Mouse (Mus musculus) cerebellum, adult (tissue): ENCODE measurements around the gene Nek7.

Experiments used
- ATAC-seq: cut with Nextera tagmentation; 2 replicates; pipeline ENCODE4 v1.9.2; 2017; ENCODE audit warnings: mild to moderate bottlenecking, moderate library complexity, mixed read lengths; ENCODE audit not compliant: insufficient number of reproducible peaks, low FRiP score, low TSS enrichment

Gene Nek7

GRCm38 (mm10) chr1:138517360-138518099 is 102.4 kb downstream of the Nek7 start:
- ATAC-seq: no peak

DNA sequence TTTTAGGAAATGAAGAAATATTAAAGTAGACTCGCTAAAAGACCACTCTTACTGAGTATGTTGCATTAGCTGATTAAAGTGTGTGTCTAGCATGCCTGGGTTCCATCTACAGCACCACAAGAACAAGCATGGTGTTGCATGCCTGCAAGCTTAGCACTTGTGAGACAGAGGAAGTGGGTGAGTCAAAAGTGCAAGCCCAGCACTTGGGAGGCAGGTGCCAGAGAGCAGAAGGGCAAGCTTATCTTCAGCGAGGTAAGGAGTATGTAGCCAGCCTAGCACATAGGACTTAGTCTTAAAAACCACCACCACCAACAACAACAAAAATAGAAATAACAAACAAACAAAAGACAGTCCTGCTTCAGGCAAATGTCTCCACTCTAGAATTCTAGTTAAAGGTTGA is 103.0 kb downstream of the Nek7 start:
- no peak for ATAC-seq

DNA sequence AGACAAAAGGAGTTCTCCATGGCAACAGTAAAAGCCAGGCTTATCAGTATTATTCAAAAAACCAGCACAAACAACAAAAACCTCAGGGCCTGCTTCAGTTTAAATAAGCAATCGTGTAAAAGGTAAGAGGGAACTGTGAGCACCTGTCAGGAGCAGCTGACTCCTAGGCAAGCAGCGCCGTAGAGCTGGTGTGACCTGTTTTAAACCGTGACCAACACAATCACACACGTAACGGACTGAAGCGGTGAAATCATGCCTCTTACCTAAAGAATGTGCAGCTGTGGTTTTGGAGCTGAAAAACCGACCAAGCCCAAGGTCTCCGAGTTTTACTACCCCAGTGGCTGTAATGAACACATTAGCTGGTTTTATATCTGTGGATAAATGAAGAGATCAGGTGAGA is 104.6 kb downstream of the Nek7 start:
- no peak for ATAC-seq

DNA sequence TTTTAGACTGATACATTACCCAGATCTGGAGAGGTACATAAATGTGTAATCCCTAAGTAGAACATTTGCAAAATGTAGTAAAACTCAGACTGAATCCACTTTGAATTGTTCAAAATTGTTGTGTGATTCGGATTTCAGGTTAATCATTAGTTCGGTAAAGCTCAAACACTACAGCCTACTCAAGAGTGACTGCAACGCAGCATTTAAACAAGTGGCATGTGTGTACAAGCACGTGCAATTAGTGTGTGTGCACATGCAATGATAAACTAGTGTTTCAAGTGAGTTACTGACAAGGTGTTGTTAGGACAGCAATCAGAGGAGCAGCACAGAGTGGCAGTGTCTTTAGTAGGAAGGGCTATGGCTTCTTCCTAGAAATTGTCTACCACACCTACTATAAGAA is 106.0 kb downstream of the Nek7 start:
- ATAC-seq: no peak

DNA sequence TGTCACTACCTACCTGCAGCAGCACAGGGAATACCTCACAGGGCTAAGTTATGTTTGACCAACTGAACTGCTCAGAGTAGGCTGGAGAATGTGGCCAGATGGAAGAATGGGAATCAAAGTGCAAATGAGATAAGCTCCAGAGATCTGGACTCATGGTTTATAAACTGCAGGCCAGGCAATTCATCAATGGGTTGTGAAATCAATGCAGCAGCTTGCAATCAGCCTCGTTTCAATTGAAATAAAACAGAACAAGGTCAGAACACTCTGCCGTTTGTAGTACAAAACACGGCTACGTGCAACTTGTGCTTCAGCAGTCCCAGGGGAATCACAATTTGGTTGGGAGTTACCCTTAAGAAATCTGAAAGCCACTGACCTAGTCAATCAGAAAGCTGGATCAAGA is 109.4 kb downstream of the Nek7 start:
- ATAC-seq: no peak

GRCm38 (mm10) chr1:138507446-138508043 is 112.4 kb downstream of the Nek7 start:
- no peak for ATAC-seq

GRCm38 (mm10) chr1:138507014-138507413 is 112.9 kb downstream of the Nek7 start:
- no peak; the same call in 1 of the 2 replicates for ATAC-seq

DNA sequence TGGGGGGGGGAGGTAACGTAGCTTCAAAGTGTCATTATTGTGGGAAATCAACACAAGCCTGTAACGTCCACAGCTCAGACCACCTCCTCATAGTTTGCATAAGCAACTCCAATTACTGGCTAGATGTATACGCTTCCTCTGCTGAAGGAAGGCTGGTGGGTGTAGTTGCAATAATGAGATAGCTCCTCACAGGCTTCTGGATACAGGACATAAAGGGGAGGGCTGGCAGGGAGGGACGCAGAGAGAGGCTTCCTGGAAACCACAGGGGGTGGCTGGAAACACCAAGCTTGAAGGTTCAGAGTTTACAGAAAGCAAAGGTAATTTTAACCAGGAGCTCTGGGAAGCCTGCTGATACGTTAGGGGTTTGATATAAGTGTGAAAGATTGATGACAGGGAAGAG is 115.7 kb downstream of the Nek7 start:
- ATAC-seq: no peak

DNA sequence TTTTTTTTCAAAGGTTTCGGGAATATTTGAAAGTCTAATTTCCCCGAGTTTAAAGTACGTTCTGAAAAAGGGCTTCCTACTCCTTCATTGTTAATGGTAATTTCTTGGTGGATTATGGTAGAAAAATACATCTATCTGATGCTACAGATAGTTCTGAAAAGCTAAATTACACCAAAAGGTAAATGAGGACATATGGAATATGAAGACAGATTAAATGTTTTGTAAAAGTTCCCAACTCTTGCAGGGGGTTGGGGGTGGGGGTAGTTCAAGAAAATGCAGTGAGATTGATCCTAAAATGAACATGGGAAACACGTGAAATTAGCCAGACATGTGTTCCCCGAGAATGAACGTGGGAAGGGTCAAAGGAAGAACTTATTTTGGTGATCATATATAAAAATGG is 119.2 kb downstream of the Nek7 start:
- ATAC-seq: no peak

DNA sequence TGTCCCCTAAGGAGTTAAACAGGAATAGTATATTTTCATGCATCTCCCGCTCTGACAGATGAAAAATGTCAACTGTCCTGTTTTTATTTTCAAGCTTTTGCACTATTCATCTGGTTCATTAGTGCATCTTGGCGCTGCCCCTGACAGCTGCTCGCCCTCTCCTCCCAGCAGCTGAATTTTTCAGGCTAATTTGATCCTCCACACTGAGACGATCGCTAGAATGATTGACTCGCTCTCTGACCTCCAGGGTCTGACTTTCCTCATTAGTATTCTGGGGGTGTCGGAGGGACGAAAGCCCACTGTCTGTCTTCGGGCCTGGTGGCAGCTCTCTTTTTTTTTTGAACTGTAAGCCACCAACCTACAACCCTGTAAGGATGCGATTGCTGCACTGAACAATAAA is 119.8 kb downstream of the Nek7 start:
- no peak for ATAC-seq

DNA sequence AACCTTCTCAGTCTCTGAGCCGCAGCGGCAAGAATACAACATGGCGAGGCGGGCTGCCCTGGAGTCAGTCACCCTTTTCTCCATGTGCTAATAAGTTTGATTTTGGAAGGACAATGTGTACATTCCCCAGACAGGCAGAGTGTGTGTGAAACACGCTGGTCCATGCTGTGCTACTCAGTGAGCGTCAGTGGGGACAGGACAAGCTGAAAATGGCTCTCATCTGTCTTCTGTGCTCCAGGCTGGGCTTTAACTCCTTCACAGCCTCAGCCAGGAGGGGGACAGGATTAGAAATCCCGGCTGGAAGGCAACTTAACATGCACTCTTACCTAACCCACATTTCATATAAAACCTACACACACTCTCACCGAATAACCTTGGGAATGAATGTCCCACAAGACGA is 120.5 kb downstream of the Nek7 start:
- ATAC-seq: no peak

DNA sequence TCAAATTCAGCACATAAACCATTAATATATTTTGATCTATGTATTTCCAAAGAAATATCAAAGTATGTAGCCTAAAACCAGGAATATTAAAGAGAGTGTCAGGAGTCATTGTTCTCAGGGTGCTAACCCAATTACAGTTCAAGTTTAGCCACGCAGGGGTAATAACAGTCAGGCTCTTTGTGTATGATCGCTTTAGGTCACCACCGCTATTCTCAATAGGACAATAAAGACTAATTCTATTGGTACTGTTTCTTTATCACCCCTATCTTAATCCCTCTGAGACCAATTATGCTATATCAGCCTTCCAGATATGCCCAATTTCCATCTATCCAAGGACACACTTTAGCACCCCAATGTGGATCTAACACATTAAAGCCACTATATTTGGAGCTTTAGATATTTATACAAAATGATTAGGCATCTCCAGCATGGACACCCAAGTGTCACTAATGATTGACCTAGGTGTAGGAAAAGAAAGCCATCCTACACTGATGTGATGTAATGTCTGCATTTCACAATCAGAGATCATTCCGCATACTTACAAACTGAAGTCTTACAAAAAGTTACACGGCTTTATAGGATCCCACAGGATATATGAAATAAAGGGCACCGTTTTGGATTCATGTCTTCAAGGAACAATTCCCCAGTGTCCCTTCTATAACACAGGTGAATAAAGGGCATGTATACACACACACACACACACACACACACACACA is 128.4 kb downstream of the Nek7 start:
- no peak for ATAC-seq

- no peak for ATAC-seq
These were observed 132.4 kb downstream of the Nek7 start for GRCm38 (mm10) chr1:138487569-138487968.

- no peak for ATAC-seq
These were observed 139.2 kb downstream of the Nek7 start for GRCm38 (mm10) chr1:138480694-138481093.

GRCm38 (mm10) chr1:138465352-138465751 is 154.6 kb downstream of the Nek7 start:
- no peak for ATAC-seq

DNA sequence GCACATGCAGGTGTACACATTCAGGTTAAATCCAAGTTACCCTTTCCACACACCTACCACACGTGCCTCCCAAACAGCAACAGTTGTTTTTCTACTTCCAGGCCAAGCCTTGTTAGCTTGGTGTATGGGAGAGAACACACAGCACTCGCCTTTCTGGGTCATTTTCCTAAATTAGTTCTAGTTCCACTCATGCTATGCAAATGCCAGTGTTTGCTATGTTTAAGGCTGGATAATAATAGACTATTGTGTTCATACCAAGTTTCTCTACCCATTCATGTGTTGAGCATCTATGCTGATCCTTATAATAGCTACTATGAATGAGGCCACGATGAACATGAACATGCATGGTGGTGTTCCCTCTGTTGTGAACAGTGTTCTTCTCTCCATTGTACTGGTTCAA is 158.5 kb downstream of the Nek7 start:
- no peak for ATAC-seq

DNA sequence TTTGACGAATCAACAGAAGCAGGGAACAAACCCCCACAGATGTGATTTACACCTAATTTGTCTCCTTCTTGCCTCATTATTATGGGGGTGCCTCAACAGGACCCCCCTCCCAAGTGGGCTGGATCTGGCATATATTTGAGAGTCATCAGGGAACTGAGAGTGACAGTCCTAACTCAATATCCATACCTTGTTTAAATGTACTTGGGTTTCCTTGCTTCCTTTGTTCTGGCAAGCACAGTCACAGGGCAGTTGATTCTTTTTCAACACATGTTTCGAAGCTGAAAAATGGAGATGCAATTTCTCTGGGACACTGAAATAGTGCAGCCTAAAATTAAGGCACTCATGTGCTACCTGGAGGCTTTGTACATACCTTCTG is 170.5 kb downstream of the Nek7 start:
- no peak for ATAC-seq

DNA sequence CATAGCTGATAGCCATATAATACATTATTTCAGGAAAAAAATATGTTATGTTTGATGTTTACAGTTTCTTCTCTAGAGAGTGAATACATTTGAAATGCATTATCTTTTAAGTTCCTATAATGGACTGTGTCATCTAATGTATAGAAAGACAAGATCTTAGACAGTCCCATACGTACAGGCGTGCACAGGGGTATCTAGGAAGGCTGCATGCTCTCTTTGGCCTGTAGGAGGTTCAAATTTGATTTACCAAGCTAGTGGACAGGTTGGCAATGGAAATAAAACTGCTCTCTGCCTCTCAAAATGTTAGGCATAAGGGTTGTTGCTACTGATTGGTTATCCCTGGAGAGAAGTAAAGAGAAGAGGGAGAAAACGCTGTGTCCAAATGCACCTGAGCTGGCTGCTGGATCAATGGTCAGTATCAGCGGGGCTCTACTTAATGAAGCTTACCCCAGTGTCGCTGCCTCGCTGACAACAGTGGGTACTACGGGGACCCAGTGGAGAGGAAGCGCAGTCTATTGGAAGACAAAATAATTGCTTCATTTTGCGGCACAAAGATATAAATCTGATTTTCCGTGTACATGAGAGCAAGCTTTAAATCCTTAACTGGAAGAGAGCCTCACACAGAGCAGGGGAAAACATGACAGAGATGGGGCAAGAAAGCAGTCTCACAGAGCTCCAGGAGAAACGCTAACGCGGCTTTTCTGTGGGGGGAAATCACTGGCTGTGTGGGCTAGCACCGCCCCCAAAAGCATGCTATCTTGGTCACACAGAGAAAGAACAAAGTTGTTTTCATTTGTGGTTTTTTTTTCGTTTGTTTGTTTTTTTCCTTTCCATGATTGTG is 171.1 kb downstream of the Nek7 start:
- ATAC-seq: no peak

DNA sequence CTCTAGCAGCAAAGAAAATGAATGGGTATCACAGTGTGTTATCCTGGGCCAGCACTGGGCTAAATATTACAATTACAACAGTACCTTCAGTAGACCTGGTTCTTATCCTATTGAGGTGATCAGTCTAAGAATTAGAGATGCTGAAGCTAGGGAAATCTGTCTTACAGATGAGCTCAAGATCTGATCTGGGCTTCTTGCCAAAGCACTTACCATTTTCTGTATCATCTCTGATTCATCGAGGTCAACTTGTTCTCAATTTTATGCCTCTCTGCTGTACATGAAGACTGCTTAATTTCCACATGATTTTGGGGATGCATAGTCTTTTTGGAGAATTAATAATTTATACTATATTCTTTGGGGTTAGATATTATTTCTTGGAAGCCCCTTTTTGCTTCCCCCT is 173.1 kb downstream of the Nek7 start:
- ATAC-seq: no peak
